Mouse (Mus musculus) liver, embryonic 14.5 days (tissue): Measurements from ENCODE around the gene Apbb2.

ENCODE experiments used
- CTCF ChIP-seq: IDR thresholded peaks from 2 replicates; pipeline ENCODE4 v1.5.1; 2016; ENCODE audit warnings: antibody characterized with exemption, low read depth, control low read depth
- EP300 ChIP-seq: IDR thresholded peaks from 2 replicates; pipeline ENCODE4 v1.6.1; 2016; ENCODE audit warnings: antibody characterized with exemption, low read depth

- no peak for TF ChIP-seq CTCF
- no peak for TF ChIP-seq EP300
These were observed 233.7 kb downstream of the Apbb2 start for GRCm38 (mm10) chr5:66384806-66385446.
